Mouse (Mus musculus): Measurements from ENCODE around the gene Ppp3r1.

Ppp3r1 gene

GRCm38 (mm10) chr11:17158858-17159737 lies at the start of gene Ppp3r1:
Gene Ppp3r1, plus strand, starts transcription at chr11:17159263.
- peak; percentile 97 for DNase-seq (ENCODE audit: low spot score)

- no peak for DNase-seq (ENCODE audit: low spot score)
Measured at GRCm38 (mm10) chr11:17112419-17113090, 46.5 kb upstream of the Ppp3r1 start.

- no peak for DNase-seq (ENCODE audit: low spot score)
Measured at GRCm38 (mm10) chr11:17126418-17126817, 32.6 kb upstream of the Ppp3r1 start.

- no peak for DNase-seq (ENCODE audit: low spot score)
Measured at GRCm38 (mm10) chr11:17135638-17136037, 23.4 kb upstream of the Ppp3r1 start.

GRCm38 (mm10) chr11:17138306-17139033 lies 20.6 kb upstream of the Ppp3r1 start:
- no peak for DNase-seq (ENCODE audit: low spot score)

- DNase-seq (ENCODE audit: low spot score): peak; percentile 32
Measured at GRCm38 (mm10) chr11:17159738-17160241, 727 bp downstream of the Ppp3r1 start.

- peak; percentile 22 for DNase-seq (ENCODE audit: low spot score)
Measured at GRCm38 (mm10) chr11:17160242-17160641, 1.2 kb downstream of the Ppp3r1 start.

GRCm38 (mm10) chr11:17163956-17164355 lies 4.9 kb downstream of the Ppp3r1 start:
- no peak for DNase-seq (ENCODE audit: low spot score)

- DNase-seq (ENCODE audit: low spot score): no peak
Measured at GRCm38 (mm10) chr11:17166627-17167026, 7.6 kb downstream of the Ppp3r1 start.

- DNase-seq (ENCODE audit: low spot score): no peak
Measured at GRCm38 (mm10) chr11:17169262-17169661, 10.2 kb downstream of the Ppp3r1 start.

GRCm38 (mm10) chr11:17170938-17171729 lies 12.1 kb downstream of the Ppp3r1 start:
- no peak for DNase-seq (ENCODE audit: low spot score)

GRCm38 (mm10) chr11:17172300-17172699 lies 13.2 kb downstream of the Ppp3r1 start:
- no peak for DNase-seq (ENCODE audit: low spot score)

GRCm38 (mm10) chr11:17176638-17177037 lies 17.6 kb downstream of the Ppp3r1 start:
- DNase-seq (ENCODE audit: low spot score): no peak

GRCm38 (mm10) chr11:17180753-17181152 lies 21.7 kb downstream of the Ppp3r1 start:
- no peak for DNase-seq (ENCODE audit: low spot score)

GRCm38 (mm10) chr11:17181807-17182206 lies 22.7 kb downstream of the Ppp3r1 start, which contains the start of gene Wdr92:
Gene Wdr92, plus strand, starts transcription at chr11:17182107.
- no peak for DNase-seq (ENCODE audit: low spot score)

GRCm38 (mm10) chr11:17183165-17183564 lies 24.1 kb downstream of the Ppp3r1 start:
- no peak for DNase-seq (ENCODE audit: low spot score)

- DNase-seq (ENCODE audit: low spot score): no peak
Measured at GRCm38 (mm10) chr11:17187649-17188048, 28.6 kb downstream of the Ppp3r1 start.

- no peak for DNase-seq (ENCODE audit: low spot score)
Measured at GRCm38 (mm10) chr11:17188786-17189185, 29.7 kb downstream of the Ppp3r1 start.

- no peak for DNase-seq (ENCODE audit: low spot score)
Measured at GRCm38 (mm10) chr11:17192151-17192844, 33.2 kb downstream of the Ppp3r1 start.

- DNase-seq (ENCODE audit: low spot score): no peak
Measured at GRCm38 (mm10) chr11:17199170-17199569, 40.1 kb downstream of the Ppp3r1 start.
